Mouse (Mus musculus) stomach, postnatal 0 days (tissue): ENCODE results near the gene Hinfp. TPM values are rescaled to one million over a fixed set of nuclear protein-coding genes. Genes with fewer than 3 reads are reported as not detected.
A peak's percentile ranks its signal among the peaks of the same experiment; 100 is the strongest.

Experiments used
- ATAC-seq: fragments of 200-750 bp; cut with Nextera tagmentation; 2 replicates; pipeline ENCODE4 v1.8.0; 2017; ENCODE audit not compliant: low FRiP score, low TSS enrichment
- DNase-seq: peaks from one replicate; pipeline ENCODE4 v3.0.0-alpha.2; 2016; ENCODE audit warnings: low spot score
- H3K27ac ChIP-seq: fragments of 300-500 bp; sonication (generic); replicated peaks from 2 replicates; pipeline ENCODE4 v1.5.1; 2014; ENCODE audit warnings: mild to moderate bottlenecking, control low read depth
- H3K27me3 ChIP-seq: fragments of 300-500 bp; sonication (generic); 2 replicates; pipeline ENCODE4 v1.6.1; 2014; ENCODE audit warnings: low read length; ENCODE audit not compliant: control insufficient read depth, insufficient read depth
- H3K36me3 ChIP-seq: fragments of 300-500 bp; sonication (generic); 2 replicates; pipeline ENCODE4 v1.6.1; 2014; ENCODE audit warnings: low read length, mixed read lengths; ENCODE audit not compliant: control insufficient read depth, insufficient read depth
- H3K4me1 ChIP-seq: fragments of 300-500 bp; sonication (generic); replicated peaks from 2 replicates; pipeline ENCODE4 v1.6.1; 2014; ENCODE audit warnings: antibody characterized with exemption; ENCODE audit not compliant: control insufficient read depth, insufficient read depth
- H3K4me2 ChIP-seq: fragments of 300-500 bp; sonication (generic); replicated peaks from 2 replicates; pipeline ENCODE4 v1.6.1; 2014; ENCODE audit warnings: low read depth, mild to moderate bottlenecking, control low read depth, moderate library complexity
- H3K4me3 ChIP-seq: fragments of 300-500 bp; sonication (generic); 2 replicates; pipeline ENCODE4 v1.5.1; 2014; ENCODE audit warnings: low read depth, low read length, control low read depth
- H3K9ac ChIP-seq: fragments of 300-500 bp; sonication (generic); 2 replicates; pipeline ENCODE4 v1.6.1; 2014; ENCODE audit warnings: mild to moderate bottlenecking, low read length, control low read depth, mixed read lengths
- H3K9me3 ChIP-seq: fragments of 300-500 bp; sonication (generic); 2 replicates; pipeline ENCODE4 v1.6.1; 2016; ENCODE audit warnings: low read length; ENCODE audit not compliant: control insufficient read depth
- CTCF ChIP-seq: IDR thresholded peaks from 2 replicates; pipeline ENCODE4 v1.5.1; 2016; ENCODE audit warnings: antibody characterized with exemption, low read depth, mild to moderate bottlenecking, moderate library complexity
- EP300 ChIP-seq: optimal IDR thresholded peaks from 2 replicates; pipeline ENCODE3; 2016; ENCODE audit warnings: antibody characterized with exemption
- WGBS: fragments of 180-500 bp; shearing (Covaris S2); extraction: QIAGEN DNeasy Blood & Tissue Kit; methylation state at CpG from one replicate; pipeline ENCODE4 v1.1.7; 2014; 5-methylcytosine and 5-hydroxymethylcytosine counted together
- polyA plus RNA-seq: library from polyadenylated mRNA; unstranded; fragments of >200 nt; fragmentation: Nextera tagmentation; extraction: Ambion mirVana; gene quantifications from 2 replicates; pipeline ENCODE4 v1.2.1, GENCODE M21; 2015

Hinfp gene
- polyA plus RNA-seq, 1 experiment from 2014 or later: 8.9 TPM

GRCm38 (mm10) chr9:44347166-44347565, 41.7 kb upstream of the Hinfp start:
- TF ChIP-seq EP300 (no peak), CTCF (no peak)
- Histone ChIP-seq H3K36me3 (peaks cover 17% of the 10 kb centered on the region), H3K9me3 (no peaks in the 10 kb centered on the region), H3K4me2 (no peak overlapping the region), H3K9ac (no peak overlapping the region), H3K27ac (no peak overlapping the region), H3K4me3 (no peak overlapping the region), H3K4me1 (0 out of 2 replicates have a peak, but pooled peaks cover 2% of the 10 kb centered on the region), H3K27me3 (no peaks in the 10 kb centered on the region)
- WGBS: 91% methylated on average over 9 of the region's 9 CpGs
- DNase-seq (no peak), ATAC-seq (no peak)

- Histone ChIP-seq H3K4me1 (0 out of 2 replicates have a peak, but pooled peaks cover 2% of the 10 kb centered on the region), H3K4me3 (no peak overlapping the region), H3K27me3 (no peaks in the 10 kb centered on the region), H3K9ac (no peak overlapping the region), H3K4me2 (no peak overlapping the region), H3K9me3 (no peaks in the 10 kb centered on the region), H3K27ac (no peak overlapping the region), H3K36me3 (peaks cover 16% of the 10 kb centered on the region)
- no peak for ATAC-seq
- WGBS: 86% methylated on average over 6 of the region's 6 CpGs
- TF ChIP-seq CTCF (no peak), EP300 (no peak)
- no peak for DNase-seq
Observed at GRCm38 (mm10) chr9:44345570-44346433, 40.3 kb upstream of the Hinfp start.

DNA sequence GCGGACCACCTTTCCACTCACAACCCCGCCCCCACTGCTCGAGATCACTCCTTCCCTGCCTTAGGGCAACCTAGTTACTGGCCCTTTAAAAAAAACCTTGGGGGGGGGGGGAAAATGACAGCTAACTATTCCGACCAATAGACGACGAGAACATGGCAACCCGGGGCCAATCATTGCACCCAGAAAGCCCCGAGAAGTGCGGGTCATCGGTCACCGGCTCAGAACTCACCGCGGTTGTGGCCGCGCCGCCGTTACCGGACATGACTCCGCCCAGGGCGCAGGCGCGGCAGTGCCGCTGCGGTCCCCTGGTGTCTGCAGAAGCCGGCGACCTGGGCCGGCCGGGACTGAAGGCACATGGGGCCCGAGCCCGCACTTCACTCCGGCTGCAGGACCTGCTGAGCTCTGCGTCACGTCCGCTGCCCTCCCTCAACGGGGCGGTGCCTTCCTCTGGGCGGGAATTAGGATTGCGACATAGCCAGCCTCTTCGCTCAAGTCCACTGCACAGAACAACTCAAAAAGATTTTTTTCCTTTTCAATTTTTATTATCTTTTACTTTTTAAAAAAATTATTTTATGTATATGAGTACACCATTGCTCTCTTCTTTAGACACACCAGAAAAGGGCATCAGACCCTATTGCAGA, 38.4 kb upstream of the Hinfp start, which contains the start of gene Hmbs:
TSS of gene Hmbs (minus strand) at position 448 of the 641 bp plus-strand sequence.
- TF ChIP-seq CTCF (0 out of 2 replicates have a peak, but pooled peaks have one; percentile 5), EP300 (peak; percentile 65)

GRCm38 (mm10) chr9:44343290-44343689, 37.8 kb upstream of the Hinfp start:
- ATAC-seq: peak; percentile 21
- no peaks in the 10 kb centered on the region for H3K27me3 ChIP-seq
- H3K4me1 ChIP-seq: 0 out of 2 replicates have a peak, but pooled peaks cover 2% of the 10 kb centered on the region
- H3K27ac ChIP-seq: peak overlapping the region; percentile 98
- no peaks in the 10 kb centered on the region for H3K9me3 ChIP-seq
- H3K4me2 ChIP-seq: peak overlapping the region; percentile 80
- 3% methylated on average over 6 of the region's 6 CpGs for WGBS
- peaks cover 12% of the 10 kb centered on the region for H3K36me3 ChIP-seq
- peak overlapping the region; percentile 86 for H3K9ac ChIP-seq
- DNase-seq: peak; percentile 63
- no peak for TF ChIP-seq EP300
- no peak for TF ChIP-seq CTCF
- peak overlapping the region; percentile 83 for H3K4me3 ChIP-seq

More for the DNA sequence above, 38.4 kb upstream of the Hinfp start, which contains the start of gene Hmbs:
- no peaks in the 10 kb centered on the region for H3K9me3 ChIP-seq
- H3K4me1 ChIP-seq: 0 out of 2 replicates have a peak, but pooled peaks cover 2% of the 10 kb centered on the region
- under 1% methylated on average over 39 of the region's 39 CpGs for WGBS
- peak within 1 kb of the TSS; percentile 83 for H3K4me3 ChIP-seq
- H3K36me3 ChIP-seq: peaks cover 15% of the 10 kb centered on the region
- peak within 1 kb of the TSS; percentile 80 for H3K4me2 ChIP-seq
- peak within 1 kb of the TSS; percentile 86 for H3K9ac ChIP-seq
- no peaks in the 10 kb centered on the region for H3K27me3 ChIP-seq
- DNase-seq (peak; percentile 95), ATAC-seq (peak; percentile 93)
- peak within 1 kb of the TSS; percentile 98 for H3K27ac ChIP-seq

DNA sequence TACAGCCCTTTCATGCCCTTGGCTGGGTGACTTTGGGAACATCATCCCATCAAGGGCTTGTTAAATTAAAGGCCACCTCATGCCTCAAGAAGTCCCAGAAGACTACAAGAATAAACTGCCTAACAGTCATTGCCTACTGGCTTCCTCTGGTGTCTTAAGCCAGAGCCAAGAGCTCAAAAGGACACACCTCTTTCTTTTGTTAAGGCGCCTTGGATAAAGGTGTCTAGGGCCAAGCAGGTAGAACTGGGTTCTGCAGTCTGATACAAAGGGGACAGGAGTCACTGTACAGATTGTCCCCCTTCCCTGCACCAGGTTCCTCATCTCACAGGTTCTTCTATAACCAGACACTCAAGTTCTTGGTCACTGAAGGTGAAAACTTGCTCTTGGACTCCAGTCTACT, 37.1 kb upstream of the Hinfp start:
- H3K4me3 ChIP-seq: no peak overlapping the region
- H3K4me2 ChIP-seq: peak overlapping the region; percentile 80; the same call in 1 of the 2 replicates
- H3K36me3 ChIP-seq: peaks cover 11% of the 10 kb centered on the region; the same call in 1 of the 2 replicates
- DNase-seq: no peak
- H3K9me3 ChIP-seq: no peaks in the 10 kb centered on the region
- no peak for ATAC-seq
- H3K4me1 ChIP-seq: 0 out of 2 replicates have a peak, but pooled peaks cover 2% of the 10 kb centered on the region
- H3K27ac ChIP-seq: peak overlapping the region; percentile 98; the same call in 1 of the 2 replicates
- no peak overlapping the region for H3K9ac ChIP-seq
- no peaks in the 10 kb centered on the region for H3K27me3 ChIP-seq
- TF ChIP-seq CTCF (no peak), EP300 (no peak)
- 50% methylated on average over 1 of the region's 1 CpGs for WGBS
